Mouse (Mus musculus): Measurements from ENCODE around the gene Pfdn4. TPM values are rescaled to one million over a fixed set of nuclear protein-coding genes. Genes with fewer than 3 reads are reported as not detected.

Pfdn4 gene
- total RNA-seq, 2 experiments from 2014 or later: 25.9 to 29.2 TPM

DNA sequence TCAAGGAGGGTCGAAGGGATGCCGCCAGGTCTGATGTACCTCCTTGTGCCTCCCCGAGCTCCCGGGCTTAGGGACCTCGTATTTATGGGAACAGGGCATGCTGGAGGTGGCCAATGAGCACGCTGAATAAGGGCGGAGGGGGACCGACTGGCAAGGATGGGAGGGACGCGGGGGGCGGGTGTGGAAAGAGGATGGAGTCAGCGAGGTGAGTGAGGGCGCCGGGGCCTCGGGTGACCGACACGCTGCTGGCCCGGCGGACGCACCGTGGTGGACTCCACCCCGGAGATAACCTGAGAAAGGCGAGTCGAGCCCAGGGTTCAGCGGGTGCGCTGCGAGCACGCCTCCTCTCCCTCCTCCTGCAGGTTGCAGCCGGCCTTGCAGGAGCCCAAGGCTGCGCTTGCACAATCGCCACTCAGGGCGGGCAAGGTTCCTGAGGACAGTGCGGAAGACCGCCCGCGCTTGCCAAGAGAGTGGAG is 901 bp downstream of the Pfdn4 start, which contains the start of gene Cyp24a1:
TSS of gene Cyp24a1 (minus strand) at position 55 of the 476 bp plus-strand sequence.
- no peak for DNase-seq (ENCODE audit: low spot score in 2 of 2)

DNA sequence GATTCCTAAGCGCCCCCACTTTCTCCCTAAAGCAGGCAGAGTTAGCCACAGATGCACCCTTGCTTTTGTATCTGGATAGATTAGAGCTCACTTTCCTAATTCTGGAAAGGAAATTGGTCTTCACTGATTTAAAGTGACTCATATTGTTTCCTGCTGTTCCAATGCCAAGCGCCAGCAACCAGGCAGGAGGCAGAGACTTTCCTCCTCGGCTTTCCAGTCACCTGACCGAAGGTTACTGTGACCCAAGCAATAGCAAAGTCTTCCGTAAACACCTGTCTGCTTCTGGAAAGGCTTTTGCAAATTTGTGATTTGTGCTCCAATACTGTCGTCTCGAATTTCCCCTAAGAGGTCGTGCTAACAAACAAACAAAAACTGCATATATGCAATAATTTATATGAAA is 1.8 kb downstream of the Pfdn4 start:
- no peak for DNase-seq (ENCODE audit: low spot score in 2 of 2)

DNA sequence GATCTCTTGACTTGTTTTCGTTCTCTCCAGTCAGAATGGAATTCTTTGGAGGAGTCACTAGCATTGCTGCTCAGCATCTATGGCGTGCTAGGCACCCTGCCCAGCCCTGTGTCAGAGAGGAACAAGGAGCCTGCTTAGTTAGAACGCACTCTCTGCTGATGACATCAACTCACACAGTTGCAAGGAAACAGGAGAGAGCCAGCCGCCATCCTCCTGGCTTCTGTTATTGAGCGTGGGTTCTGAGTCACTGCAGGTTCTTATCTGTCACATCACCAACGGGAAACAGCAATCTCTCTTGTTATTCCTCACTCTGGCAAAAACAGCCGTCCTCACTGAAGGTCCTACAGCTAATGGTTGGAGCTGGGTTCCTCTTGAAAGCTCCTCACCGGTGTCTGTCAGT is 7.1 kb downstream of the Pfdn4 start:
- DNase-seq (ENCODE audit: low spot score in 2 of 2): no peak

DNA sequence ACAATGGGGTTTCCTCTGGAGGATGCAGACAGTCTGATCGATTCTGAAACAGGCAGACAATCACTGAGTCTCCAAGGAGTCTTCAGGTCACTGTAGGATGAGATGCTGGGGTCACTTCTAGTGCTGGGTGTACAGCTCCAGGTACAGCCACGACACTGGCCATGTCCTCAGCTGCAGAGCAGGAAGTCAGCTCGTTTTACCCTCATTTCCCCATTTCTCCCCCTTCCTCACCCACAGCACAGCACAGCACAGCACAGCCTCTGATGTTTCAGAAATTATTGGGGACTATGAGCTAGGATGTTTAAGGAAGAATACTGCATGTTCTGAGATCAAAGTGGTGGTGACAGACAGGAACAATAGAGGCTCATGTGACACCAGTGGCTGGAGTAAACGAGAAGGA is 7.8 kb downstream of the Pfdn4 start:
- DNase-seq (ENCODE audit: low spot score in 2 of 2): no peak

DNA sequence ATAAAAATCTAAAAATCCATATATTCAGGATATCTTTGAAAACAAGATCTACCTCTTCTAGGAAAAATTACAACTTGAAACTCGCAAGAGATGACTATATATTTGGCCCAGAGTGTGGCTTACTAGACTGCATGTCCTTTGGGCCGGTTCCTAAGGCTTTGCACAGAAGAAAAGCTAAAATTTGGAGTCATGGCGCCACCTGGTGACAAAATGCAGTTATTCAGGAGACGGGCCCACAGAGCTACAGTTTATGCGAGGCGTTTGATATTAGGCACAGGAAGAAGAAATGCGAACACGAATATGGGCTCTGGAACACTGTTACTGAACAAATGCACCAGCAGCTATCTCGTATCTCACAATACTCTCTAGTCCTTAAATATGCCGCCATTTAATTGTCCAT is 11.5 kb downstream of the Pfdn4 start:
- peak; percentile 73 to 94 for DNase-seq (ENCODE audit: low spot score in 2 of 2)

DNA sequence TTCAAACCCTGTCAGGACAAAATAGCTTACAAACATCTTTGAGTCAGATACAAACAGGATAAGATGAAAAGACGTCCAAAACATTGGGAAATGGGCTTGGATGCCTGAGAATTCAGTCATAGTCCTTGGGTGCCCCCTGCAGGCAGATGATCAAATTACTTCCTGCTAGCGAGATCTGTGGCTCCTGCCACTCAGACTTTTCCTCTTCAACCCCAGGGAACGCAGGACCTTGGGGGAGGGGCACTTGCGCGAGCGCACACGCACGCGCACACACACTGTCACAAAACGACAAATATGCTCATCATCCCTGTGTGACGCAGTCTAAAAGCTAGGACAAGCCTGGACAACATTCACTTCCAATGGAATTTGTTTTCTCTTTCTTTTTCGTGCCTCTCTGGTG is 12.6 kb downstream of the Pfdn4 start:
- peak; percentile 90 to 98 for DNase-seq (ENCODE audit: low spot score in 2 of 2)

DNA sequence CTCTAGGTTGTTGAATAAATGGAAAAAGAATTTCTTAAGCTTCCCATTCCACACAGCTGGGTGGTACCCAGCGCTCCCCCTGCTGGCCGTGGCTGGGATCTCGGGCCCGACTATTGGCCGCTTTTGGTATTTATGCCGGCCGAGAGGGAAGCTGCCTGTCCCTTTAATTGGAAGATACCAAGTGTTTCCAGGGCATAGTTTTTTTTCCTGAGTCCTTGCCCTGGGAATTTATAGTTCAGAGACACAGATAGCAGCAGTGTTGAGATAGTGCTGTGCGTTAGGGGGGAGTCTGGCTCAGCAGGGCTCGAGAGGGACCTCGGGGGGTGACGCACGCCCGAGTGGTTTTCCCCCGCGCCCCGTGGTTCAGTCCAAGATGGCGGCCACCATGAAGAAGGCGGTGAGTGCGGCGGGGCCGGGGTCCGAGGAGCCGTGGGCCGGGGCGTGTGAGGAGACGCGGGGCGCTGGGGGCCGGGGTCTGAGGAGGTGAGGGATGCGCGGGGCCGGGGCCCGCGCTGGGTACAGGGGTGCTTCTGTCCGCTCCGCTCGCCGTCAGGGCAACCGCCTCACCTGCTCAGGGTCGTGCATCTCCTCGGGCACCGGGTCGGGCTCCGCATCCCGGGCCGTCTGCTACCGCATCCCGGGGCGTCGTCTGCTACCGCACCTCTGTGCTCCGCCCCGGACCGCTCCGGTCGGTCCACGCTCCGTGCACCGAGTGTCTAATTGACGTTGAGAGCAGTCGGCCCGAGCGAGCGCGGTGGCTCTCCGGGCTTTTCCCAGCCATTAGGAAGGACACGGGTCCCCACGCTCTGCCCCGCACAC is 15.1 kb downstream of the Pfdn4 start:
- peak; percentile 89 to 95 for DNase-seq (ENCODE audit: low spot score in 2 of 2)

GRCm38 (mm10) chr2:170513756-170514155 is 17.5 kb downstream of the Pfdn4 start:
- DNase-seq (ENCODE audit: low spot score in 2 of 2): no peak

GRCm38 (mm10) chr2:170520321-170520971 is 24.2 kb downstream of the Pfdn4 start:
- DNase-seq (ENCODE audit: low spot score in 2 of 2): peak in 1 of 2 experiments; percentile 66

- DNase-seq (ENCODE audit: low spot score in 2 of 2): no peak
Measured at GRCm38 (mm10) chr2:170526513-170526912, 30.3 kb downstream of the Pfdn4 start.

GRCm38 (mm10) chr2:170528061-170528460 is 31.8 kb downstream of the Pfdn4 start:
- no peak for DNase-seq (ENCODE audit: low spot score in 2 of 2)

DNA sequence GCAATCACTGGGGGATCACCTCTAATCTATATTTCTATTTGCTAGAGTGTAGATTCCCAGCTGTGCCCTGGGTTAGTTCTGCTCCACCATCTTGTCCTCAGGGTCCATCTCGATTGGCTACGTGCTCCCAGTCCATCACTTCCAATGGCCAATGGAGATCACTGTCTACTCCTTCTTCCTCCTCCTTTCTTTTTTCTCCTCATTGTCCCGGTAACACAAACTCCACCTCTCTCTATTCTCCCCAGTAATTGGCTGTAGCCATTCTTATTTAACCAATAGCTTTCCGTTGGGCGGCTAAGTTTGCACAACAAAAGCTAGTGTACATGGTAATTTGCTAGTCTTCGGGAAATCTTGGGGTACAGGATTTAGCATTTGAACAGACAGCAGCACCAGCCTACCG is 33.5 kb downstream of the Pfdn4 start:
- no peak for DNase-seq (ENCODE audit: low spot score in 2 of 2)

DNA sequence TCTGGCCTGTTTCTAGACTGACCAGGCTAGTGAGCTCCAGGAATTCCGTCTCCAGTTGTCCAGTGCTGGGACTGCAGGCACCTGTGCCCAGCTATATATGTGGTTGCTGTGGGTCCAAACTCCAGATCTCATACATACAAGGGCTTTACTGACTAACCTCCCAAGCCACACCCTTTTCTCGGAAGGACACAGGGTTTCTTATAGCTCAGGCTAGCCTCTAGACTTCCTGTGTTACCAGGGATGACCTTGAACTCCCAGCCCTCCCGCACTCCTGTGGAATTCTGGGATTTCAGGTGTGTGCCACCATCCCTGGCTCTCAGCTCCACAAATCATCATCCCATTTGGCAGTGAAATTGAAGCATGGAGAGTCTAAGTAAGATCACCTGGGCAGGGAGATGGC is 34.0 kb downstream of the Pfdn4 start:
- DNase-seq (ENCODE audit: low spot score in 2 of 2): no peak

- DNase-seq (ENCODE audit: low spot score in 2 of 2): no peak
Measured at GRCm38 (mm10) chr2:170534116-170534802, 38.0 kb downstream of the Pfdn4 start.

DNA sequence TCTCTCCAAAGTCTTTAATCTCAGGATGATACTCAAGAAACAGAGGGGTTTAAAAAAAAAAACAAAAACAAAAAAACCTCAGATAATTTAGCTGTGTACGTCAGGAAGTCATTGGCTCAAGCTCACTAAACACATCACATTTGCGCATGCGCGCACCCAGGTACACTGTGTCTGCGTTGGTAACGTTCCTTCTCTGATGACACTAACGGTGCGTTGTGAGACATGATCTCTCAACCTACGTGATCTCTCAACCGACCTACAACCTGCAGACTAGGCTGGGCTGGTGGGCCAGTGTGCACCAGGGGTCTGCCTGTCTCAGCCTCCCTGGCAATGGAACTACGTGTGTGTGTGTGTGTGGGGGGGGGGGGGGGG is 38.6 kb downstream of the Pfdn4 start:
- DNase-seq (ENCODE audit: low spot score in 2 of 2): no peak

GRCm38 (mm10) chr2:170535841-170536240 is 39.6 kb downstream of the Pfdn4 start:
- no peak for DNase-seq (ENCODE audit: low spot score in 2 of 2)

DNA sequence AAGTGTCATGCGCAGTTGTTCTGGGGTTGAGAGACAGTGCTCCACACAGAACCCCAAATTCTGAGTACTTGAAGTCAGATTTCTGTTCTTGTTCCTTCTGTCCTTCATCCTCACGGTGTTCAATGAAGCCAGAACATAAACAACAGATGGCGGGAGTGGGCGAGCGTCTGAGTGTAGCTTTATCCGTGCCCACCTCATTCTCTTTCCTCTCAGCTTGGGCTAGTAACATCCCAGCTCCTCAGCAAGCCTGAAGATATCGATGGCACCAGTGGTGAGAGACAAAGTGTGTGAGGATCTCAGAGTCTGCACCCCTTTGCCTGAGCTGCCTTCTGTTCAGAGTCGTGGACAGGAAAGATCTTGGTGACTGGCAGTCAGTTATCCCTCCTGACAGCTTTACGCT is 43.0 kb downstream of the Pfdn4 start:
- DNase-seq (ENCODE audit: low spot score in 2 of 2): peak; percentile 57 to 64

DNA sequence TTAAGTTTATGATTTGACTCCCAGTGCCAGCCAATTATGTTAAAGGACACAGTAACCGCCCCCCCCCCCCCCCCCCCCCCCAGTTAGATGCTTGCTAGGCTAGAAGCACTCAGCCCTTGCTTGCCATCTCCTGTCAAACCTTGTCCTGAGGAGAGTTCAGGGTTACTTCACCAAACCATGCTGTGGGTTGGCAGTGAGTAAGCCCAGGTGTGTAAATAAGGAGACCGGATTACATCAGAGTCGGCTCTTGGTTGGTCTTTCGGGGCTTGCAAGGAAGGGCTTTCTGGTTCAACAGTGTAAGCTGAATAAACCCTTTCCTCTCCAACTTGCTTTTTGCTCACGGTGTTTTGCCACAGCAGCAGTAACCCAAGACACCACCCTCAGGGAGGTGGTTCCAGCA is 47.4 kb downstream of the Pfdn4 start:
- no peak for DNase-seq (ENCODE audit: low spot score in 2 of 2)

DNA sequence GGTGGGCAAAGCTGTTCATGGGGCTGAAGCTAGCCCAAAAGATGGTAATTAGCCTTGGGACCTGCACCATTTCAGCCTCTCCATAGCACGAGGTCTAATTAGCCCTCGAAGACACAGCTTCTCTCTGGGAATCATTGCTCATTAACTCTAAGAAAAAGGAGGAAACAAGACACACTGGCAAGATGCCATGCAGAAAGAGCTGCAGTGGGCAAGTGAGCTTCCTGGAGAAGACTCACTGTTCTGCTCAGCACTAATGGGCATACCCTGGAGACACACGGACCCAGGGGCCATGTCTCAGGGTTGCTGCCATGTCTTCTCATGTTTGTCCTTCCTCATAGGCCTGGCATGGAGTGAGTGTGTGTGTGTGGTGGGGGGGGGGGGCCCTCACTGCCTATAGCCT is 47.9 kb downstream of the Pfdn4 start:
- no peak for DNase-seq (ENCODE audit: low spot score in 2 of 2)

GRCm38 (mm10) chr2:170544950-170545349 is 48.7 kb downstream of the Pfdn4 start:
- DNase-seq (ENCODE audit: low spot score in 2 of 2): no peak

- no peak for DNase-seq (ENCODE audit: low spot score in 2 of 2)
Measured at GRCm38 (mm10) chr2:170545745-170546144, 49.5 kb downstream of the Pfdn4 start.

- DNase-seq (ENCODE audit: low spot score in 2 of 2): no peak
Measured at GRCm38 (mm10) chr2:170547526-170547925, 51.3 kb downstream of the Pfdn4 start.
